Mouse (Mus musculus): ENCODE results near the gene Caskin2. TPM values are rescaled to one million over a fixed set of nuclear protein-coding genes. Genes with fewer than 3 reads are reported as not detected.

Gene Caskin2
- total and polyA plus RNA-seq, 3 experiments: 2.9 to 8.2 (median 6.4) TPM

- H3K27ac ChIP-seq (ENCODE audit: insufficient read depth, low read depth): peak within 1 kb of the TSS; percentile 15; the same call in 1 of the 2 replicates
- peaks cover 19 to 59% of the 10 kb centered on the region in 2 experiments for H3K36me3 ChIP-seq (replicated peaks in 1 of 2; ENCODE audit: control insufficient read depth in 1 of 2, insufficient read depth in 1 of 2, low read length in 1 of 2)
- H3K79me2 ChIP-seq (replicated peaks; ENCODE audit: control insufficient read depth, extremely low read depth, insufficient read depth, poor library complexity, severe bottlenecking): 0 out of 2 replicates have a peak, but pooled peaks cover 5% of the 10 kb centered on the region
- in situ Hi-C loops (cut with MboI; ENCODE audit: low pct_ligation_motif_present, low pct_unique_long_range_greater_than_20kb, low sequenced_read_pairs) (loop anchor here (5.0 kb wide), 4 partner anchors 98 to 323 kb away; partner anchors contain the start of gene Nt5c), dilution Hi-C loops (cut with MboI; ENCODE audit: extremely low pct_ligation_motif_present, extremely low pct_unique_long_range_greater_than_20kb, low sequenced_read_pairs) (no loop called here)
- DNase-seq (ENCODE audit: extremely low read depth): peak; percentile 82
- H3K9ac ChIP-seq (ENCODE audit: insufficient read depth, low read depth): peak within 1 kb of the TSS; percentile 77
- no peaks in the 10 kb centered on the region for H3K9me3 ChIP-seq (replicated peaks; ENCODE audit: low read length)
- H3K4me1 ChIP-seq (ENCODE audit: control insufficient read depth in 1 of 2, insufficient read depth in 2 of 2): peaks cover 13 to 44% of the 10 kb centered on the region in 2 experiments
- peak; percentile 35 for TF ChIP-seq MAX (IDR thresholded peaks at IDR 0.05; ENCODE audit: low read length)
- TF ChIP-seq POLR2A (IDR thresholded peaks at IDR 0.05; ENCODE audit: low read depth, low read length): peak; percentile 96
- TF ChIP-seq BHLHE40 (IDR thresholded peaks at IDR 0.05; ENCODE audit: low read depth, low read length): peak; percentile 41; the same call in 1 of the 2 replicates
- TF ChIP-seq USF1 (IDR thresholded peaks at IDR 0.05; ENCODE audit: low read depth, low read length): peak; percentile 49; the same call in 1 of the 2 replicates
- TF ChIP-seq NELFE (IDR thresholded peaks at IDR 0.05; ENCODE audit: low read depth, low read length): peak; percentile 92
- peak; percentile 59; the same call in 1 of the 2 replicates for TF ChIP-seq POLR2AphosphoS2 (IDR thresholded peaks at IDR 0.05; ENCODE audit: low read depth, low read length)
- TF ChIP-seq KAT2A (IDR thresholded peaks at IDR 0.05; ENCODE audit: insufficient replicate concordance, low read length): 0 out of 2 replicates have a peak, but pooled peaks have one; percentile 7
- no peak for TF ChIP-seq CTCF (conservative IDR thresholded peaks at IDR 0.05 in 1 of 2, IDR thresholded peaks at IDR 0.05 in 1 of 2; ENCODE audit: low read depth in 2 of 2, low read length in 2 of 2)
- TF ChIP-seq IRF4 (IDR thresholded peaks at IDR 0.05; ENCODE audit: low read depth, low read length): 0 out of 2 replicates have a peak, but pooled peaks have one; percentile 4
- TF ChIP-seq HCFC1 (IDR thresholded peaks at IDR 0.05; ENCODE audit: low read depth, low read length): peak; percentile 75
- TF ChIP-seq ZMIZ1 (IDR thresholded peaks at IDR 0.05; ENCODE audit: low read depth, low read length): 0 out of 2 replicates have a peak, but pooled peaks have one; percentile 29
- TF ChIP-seq MXI1 (IDR thresholded peaks at IDR 0.05; ENCODE audit: low read depth, low read length): peak; percentile 93
- TF ChIP-seq TCF12 (IDR thresholded peaks at IDR 0.05; ENCODE audit: low read depth, low read length): peak; percentile 82
- TF ChIP-seq MAFK (IDR thresholded peaks at IDR 0.05; ENCODE audit: insufficient replicate concordance, low read length): no peak
- peak; percentile 91; the same call in 1 of the 2 replicates for TF ChIP-seq UBTF (IDR thresholded peaks at IDR 0.05; ENCODE audit: low read depth, low read length)
- no peak for TF ChIP-seq ETS1 (conservative IDR thresholded peaks at IDR 0.05; ENCODE audit: low read depth, low read length)
- no peak for TF ChIP-seq EP300 (IDR thresholded peaks at IDR 0.05; ENCODE audit: low read length)
- peak; percentile 26; the same call in 1 of the 2 replicates for TF ChIP-seq MYC (IDR thresholded peaks at IDR 0.05; ENCODE audit: low read depth, low read length)
- peak; percentile 38; the same call in 1 of the 2 replicates for TF ChIP-seq ELF1 (IDR thresholded peaks at IDR 0.05; ENCODE audit: low read depth, low read length)
- peak; percentile 90 for TF ChIP-seq NRF1 (IDR thresholded peaks at IDR 0.05; ENCODE audit: low read depth, low read length)
- TF ChIP-seq CHD1 (IDR thresholded peaks at IDR 0.05; ENCODE audit: low read depth, low read length): no peak
- peak; percentile 79; the same call in 1 of the 2 replicates for TF ChIP-seq SIN3A (IDR thresholded peaks at IDR 0.05; ENCODE audit: low read length)
- no peak for TF ChIP-seq JUND (conservative IDR thresholded peaks at IDR 0.05; ENCODE audit: low read depth, low read length)
- peak; percentile 40; the same call in 1 of the 2 replicates for TF ChIP-seq CHD2 (IDR thresholded peaks at IDR 0.05; ENCODE audit: low read length)
- TF ChIP-seq PAX5 (IDR thresholded peaks at IDR 0.05; ENCODE audit: low read length): no peak
- peak; percentile 54 for TF ChIP-seq MEF2A (IDR thresholded peaks at IDR 0.05; ENCODE audit: borderline replicate concordance, low read depth, low read length)
- peak within 1 kb of the TSS; percentile 91 for H3K4me2 ChIP-seq (ENCODE audit: insufficient read depth, low read depth, poor library complexity, severe bottlenecking)
- H3K27me3 ChIP-seq (replicated peaks): no peaks in the 10 kb centered on the region
- H3K4me3 ChIP-seq (replicated peaks in 1 of 3; ENCODE audit: low read depth in 2 of 3, low read length in 2 of 3, poor library complexity in 1 of 3): peak within 1 kb of the TSS; percentile 77 to 91 (median 81)
Measured at GRCm38 (mm10) chr11:115814605-115815450, 1.4 kb upstream of the Caskin2 start, which contains the start of gene Tsen54. Tsen54 (plus strand) TSS chr11:115814724.

Data from CH12.LX (cell line).